Mouse (Mus musculus): ENCODE measurements around the gene Anks4b.

- TF ChIP-seq CTCF (IDR thresholded peaks at IDR 0.05; ENCODE audit: low read depth), result no peak
- TF ChIP-seq EP300 (optimal IDR thresholded peaks at IDR 0.05), result no peak
These were observed 28.1 kb downstream of the Anks4b start, which contains the start of gene Crym for GRCm38 (mm10) chr7:120201771-120202170.

Data from stomach, postnatal 0 days (tissue).